Mouse (Mus musculus) right cerebral cortex, postnatal 36 days (tissue): ENCODE measurements around the gene Lrrfip1.
A peak's percentile ranks its signal among the peaks of the same experiment; 100 is the strongest.

ENCODE experiments used
- DNase-seq, 2 experiments: peaks; one replicate each; pipeline ENCODE4 v3.0.0; 2022; ENCODE audit warnings: low spot score in 2 of 2, mixed read lengths in 1 of 2

The Lrrfip1 gene

DNA sequence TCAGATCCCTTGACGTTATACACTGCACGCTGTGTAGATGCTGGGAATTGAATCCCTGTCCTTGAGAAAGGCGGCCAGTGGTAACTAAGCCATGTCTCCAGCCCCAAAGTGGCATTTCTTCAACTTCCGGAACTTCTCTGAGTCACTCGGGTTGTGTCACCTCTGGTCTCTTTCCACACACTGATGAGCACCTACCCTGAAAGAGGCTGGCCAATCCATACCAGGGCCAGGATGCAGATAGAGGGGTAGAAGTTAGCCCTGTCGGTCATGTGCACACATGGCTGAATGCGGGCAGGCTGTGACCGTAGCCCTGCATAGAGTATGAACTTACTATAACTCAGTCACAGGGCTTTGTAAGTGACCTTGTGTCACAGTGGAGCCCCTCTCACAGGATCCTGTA, 57.9 kb downstream of the Lrrfip1 start:
- no peak for DNase-seq

GRCm38 (mm10) chr1:91057311-91058245, 59.0 kb downstream of the Lrrfip1 start:
- DNase-seq = no peak

DNA sequence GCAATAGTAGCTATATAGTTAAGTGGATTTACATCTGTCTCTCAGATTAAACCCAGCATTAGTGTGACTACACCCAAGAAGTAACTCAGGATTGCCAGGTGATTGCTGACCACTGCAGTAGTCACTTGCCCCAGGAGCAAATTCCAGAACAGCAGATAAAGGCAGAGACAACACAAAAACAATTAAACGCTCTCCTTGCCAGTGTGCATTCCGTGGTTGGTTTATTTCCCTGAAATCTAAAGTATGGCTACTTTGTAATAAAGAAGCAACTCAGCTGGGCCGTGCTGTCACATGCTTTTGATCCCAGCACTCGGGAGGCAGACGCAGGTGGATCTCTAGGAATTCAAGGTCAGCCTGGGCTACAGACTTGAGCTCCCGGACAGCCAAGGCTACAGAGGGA, 59.7 kb downstream of the Lrrfip1 start:
- DNase-seq = no peak

DNA sequence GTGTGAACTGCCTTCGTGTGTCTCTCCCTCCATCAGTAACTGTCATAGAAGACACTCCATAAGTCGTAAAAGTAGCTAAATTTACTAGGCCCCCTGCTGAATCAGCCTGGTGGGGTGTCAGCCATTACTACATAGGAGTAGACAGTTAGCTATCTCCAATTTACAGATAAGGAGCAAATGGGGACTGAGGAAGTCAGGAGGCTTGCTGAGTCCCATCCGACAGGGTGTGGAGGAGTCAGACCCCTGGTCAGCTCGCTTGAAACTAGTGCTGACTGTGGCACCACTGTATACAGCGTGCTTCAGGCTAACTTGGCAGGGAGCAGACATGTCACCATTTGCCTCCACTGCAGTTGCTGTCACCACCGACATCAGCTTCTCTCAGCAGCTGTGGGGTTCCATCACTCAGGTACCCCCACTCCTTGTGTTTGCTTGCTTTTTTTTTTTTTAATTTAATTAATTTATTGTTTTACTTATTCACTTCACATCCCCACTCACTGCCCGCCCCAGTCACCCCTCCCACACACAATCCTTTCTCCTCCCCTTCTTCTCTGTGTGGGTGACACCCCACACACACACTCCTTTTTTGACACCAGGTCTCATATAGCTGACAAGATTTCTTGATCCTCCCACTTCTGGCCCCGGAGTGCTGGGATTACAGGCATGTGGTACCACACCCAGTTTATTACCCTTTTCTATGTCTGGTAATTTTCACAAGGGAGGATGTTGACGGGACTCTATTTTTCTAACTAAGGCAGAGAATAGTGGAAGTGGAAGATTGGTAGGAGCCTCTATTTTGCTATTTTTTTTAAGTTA, 61.5 kb downstream of the Lrrfip1 start:
- no peak for DNase-seq

- no peak for DNase-seq
These were observed 62.6 kb downstream of the Lrrfip1 start for GRCm38 (mm10) chr1:91061105-91061504.

- DNase-seq = peak; percentile 69 to 85
These were observed 63.8 kb downstream of the Lrrfip1 start for GRCm38 (mm10) chr1:91062363-91062762.

DNA sequence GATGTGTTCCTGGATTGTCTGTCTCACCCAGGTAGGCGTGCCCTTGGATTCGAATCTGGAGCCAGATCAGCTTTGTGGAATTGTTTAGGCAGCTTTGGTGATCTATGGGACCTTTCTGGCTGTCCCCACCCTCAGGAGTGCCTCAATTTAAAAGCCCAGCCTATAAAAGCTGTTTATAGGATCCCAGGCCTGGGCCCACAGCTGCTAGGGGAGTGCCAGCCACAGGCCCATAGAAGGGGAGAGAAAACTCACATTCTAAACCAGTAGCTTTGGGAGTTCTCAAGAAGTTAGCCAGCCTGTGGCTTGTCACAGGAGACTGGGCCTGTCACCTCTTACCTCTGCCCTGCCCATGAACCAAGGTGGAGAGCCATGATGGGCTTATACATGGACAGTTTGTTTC, 65.5 kb downstream of the Lrrfip1 start:
- DNase-seq = no peak

GRCm38 (mm10) chr1:91064903-91065525, 66.5 kb downstream of the Lrrfip1 start:
- DNase-seq = peak; percentile 54 to 62

DNA sequence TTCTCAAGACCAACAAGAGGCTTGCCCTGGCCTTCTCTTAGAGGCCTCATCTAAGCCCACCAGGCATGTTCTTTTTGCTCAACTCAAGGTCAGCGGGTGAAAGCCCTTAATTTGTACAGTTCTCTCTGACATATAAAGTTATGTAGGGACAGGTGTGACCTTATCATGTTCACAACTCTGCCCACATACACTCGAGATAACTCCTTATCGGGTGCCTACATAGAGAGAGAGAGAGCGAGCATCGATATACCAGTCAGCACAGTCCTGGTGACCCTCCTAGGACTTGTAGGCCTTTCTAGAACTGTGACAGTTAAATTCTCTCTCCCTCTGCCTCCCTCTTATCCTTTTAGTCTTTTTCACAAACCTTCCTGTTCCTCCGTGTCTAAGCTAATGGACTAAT, 67.5 kb downstream of the Lrrfip1 start:
- no peak for DNase-seq

GRCm38 (mm10) chr1:91066599-91066998, 68.1 kb downstream of the Lrrfip1 start:
- no peak for DNase-seq

DNA sequence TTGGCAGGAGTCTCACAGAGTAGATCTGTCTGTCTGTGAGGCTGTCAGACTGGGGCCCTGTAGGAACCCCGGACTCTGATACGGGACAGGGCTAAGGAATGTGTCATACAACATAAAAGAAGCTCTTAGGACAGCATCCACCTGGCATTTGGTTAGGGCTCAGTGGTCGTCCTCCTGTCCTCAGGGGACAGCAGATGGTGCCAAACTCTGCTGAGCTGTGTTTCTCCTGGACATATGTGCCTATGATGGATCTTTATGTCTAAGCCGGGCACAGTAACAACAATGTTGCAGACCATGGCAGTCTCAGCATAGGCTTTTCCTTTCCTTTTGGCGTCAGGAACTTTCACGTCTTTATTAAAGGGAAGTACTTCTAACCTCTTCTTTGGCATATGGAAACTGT, 69.2 kb downstream of the Lrrfip1 start:
- DNase-seq = no peak

- no peak for DNase-seq
These were observed 71.0 kb downstream of the Lrrfip1 start for GRCm38 (mm10) chr1:91069575-91069974.

DNA sequence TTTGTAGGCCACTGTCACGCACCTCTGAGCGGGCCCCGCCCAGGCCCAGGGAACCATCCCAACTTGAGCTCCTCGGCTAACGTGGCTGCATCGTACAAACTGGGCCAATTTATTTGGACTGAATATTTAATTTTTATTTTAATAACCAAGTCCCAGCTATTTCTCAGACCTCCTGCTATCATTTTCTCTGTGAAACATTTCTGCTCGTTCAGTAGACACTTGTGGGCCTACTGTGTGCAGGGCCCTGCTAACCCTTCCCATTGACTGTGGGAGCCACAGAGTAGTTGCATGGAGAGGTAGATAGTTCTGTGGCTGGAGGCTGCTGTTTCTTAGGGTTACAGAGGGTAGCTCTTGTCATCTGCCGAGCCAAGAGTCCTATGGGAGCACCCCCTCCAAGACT, 72.0 kb downstream of the Lrrfip1 start:
- DNase-seq = no peak

GRCm38 (mm10) chr1:91071671-91072290, 73.2 kb downstream of the Lrrfip1 start:
- DNase-seq = no peak

DNA sequence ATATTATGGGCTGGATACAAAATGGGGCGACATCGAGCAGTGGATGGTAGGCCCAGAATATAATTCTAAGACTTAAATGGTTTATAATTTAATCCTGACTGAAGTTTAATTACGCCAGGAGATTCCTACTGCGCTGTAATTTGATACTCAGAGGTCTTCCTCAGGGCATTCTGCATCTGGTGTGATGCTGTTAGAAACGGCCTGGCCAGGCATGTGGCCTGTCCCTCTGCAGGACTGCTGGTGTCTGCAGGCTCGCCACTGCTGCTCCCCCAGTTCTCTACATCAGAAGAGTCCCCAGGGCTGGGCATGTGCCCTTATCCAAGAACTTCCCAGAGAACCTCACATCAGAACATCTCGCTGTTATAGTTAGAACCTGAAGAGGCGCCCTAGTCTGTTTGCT, 78.4 kb downstream of the Lrrfip1 start:
- no peak for DNase-seq

DNA sequence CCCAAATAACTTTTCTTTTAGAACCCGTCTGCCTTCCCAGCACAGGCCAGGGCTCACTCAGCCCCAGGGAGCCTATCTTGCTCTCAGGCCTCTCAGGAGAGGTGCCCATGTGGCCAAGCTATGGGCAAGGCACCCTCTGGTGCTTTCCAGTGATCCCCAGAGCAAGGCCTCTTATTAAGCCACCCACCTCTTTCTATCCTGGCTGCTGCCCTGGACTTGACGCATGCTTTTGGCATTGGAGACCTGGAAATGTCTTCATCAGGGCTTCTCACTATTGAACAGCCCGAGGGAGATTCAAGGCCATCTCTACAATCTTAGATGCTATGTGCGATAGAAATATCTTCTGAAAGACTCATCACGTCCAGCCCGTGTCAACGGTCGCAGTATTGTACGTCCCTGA, 78.9 kb downstream of the Lrrfip1 start:
- DNase-seq = no peak

- no peak for DNase-seq
These were observed 79.4 kb downstream of the Lrrfip1 start for GRCm38 (mm10) chr1:91077980-91078379.

- DNase-seq = no peak
These were observed 81.3 kb downstream of the Lrrfip1 start for GRCm38 (mm10) chr1:91079740-91080422.

GRCm38 (mm10) chr1:91080423-91080749, 81.8 kb downstream of the Lrrfip1 start:
- DNase-seq = no peak

DNA sequence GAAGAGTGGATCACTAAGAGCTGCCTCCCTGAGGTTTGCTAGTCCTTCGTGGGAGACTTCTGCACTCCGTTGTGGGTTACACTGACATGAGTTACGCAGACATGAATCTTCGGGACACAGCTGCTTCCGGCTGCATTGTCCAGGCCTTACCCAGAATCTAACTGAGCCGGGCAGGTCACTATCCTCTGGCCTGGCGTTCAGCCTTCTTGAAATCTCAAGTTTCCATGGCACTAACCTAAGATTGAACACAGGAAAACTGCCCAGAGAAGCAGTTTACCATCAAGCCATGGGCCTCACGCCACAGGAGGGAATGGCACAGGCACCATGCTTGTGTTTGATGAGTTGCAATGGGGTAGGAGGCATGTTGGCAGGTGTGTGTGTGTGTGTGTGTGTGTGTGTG, 85.8 kb downstream of the Lrrfip1 start:
- no peak for DNase-seq

- DNase-seq = no peak
These were observed 86.5 kb downstream of the Lrrfip1 start for GRCm38 (mm10) chr1:91085009-91085408.
